Mouse (Mus musculus) hindbrain, embryonic 16.5 days (tissue): ENCODE results near the gene Ydjc. TPM values are rescaled to one million over a fixed set of nuclear protein-coding genes. Genes with fewer than 3 reads are reported as not detected.
"Not testable (repeated sequence)": the region's sequence is repeated elsewhere in the genome, so short reads cannot be mapped to it uniquely, and the experiment has no call there.

Source experiments
- ATAC-seq: fragments of 200-750 bp; cut with Nextera tagmentation; 2 replicates; pipeline ENCODE4 v1.8.0; 2017; ENCODE audit warnings: moderate TSS enrichment, moderate library complexity
- H3K27ac ChIP-seq: fragments of 300-500 bp; sonication (generic); 2 replicates; pipeline ENCODE4 v1.5.1; 2014; ENCODE audit warnings: low read depth, mild to moderate bottlenecking, control low read depth, low read length, moderate library complexity
- H3K27me3 ChIP-seq: fragments of 300-500 bp; sonication (generic); replicated peaks from 2 replicates; pipeline ENCODE4 v1.6.1; 2014; ENCODE audit warnings: low read length; ENCODE audit not compliant: control insufficient read depth, insufficient read depth
- H3K36me3 ChIP-seq: fragments of 300-500 bp; sonication (generic); 2 replicates; pipeline ENCODE4 v1.6.1; 2014; ENCODE audit warnings: mild to moderate bottlenecking, low read length, moderate library complexity, mixed read lengths; ENCODE audit not compliant: control insufficient read depth, insufficient read depth
- H3K4me1 ChIP-seq: fragments of 300-500 bp; sonication (generic); 2 replicates; pipeline ENCODE4 v1.6.1; 2014; ENCODE audit warnings: low read depth, low read length; ENCODE audit not compliant: control insufficient read depth, insufficient read depth
- H3K4me2 ChIP-seq: fragments of 300-500 bp; sonication (generic); 2 replicates; pipeline ENCODE4 v1.6.1; 2014; ENCODE audit warnings: mild to moderate bottlenecking, low read length, control low read depth, moderate library complexity
- H3K4me3 ChIP-seq: fragments of 300-500 bp; sonication (generic); 2 replicates; pipeline ENCODE4 v1.5.1; 2014; ENCODE audit warnings: mild to moderate bottlenecking, low read length, control low read depth, moderate library complexity
- H3K9ac ChIP-seq: fragments of 300-500 bp; sonication (generic); 2 replicates; pipeline ENCODE4 v1.6.1; 2014; ENCODE audit warnings: low read depth, mild to moderate bottlenecking, control low read depth, low read length, moderate library complexity
- H3K9me3 ChIP-seq: fragments of 300-500 bp; sonication (generic); 2 replicates; pipeline ENCODE4 v1.6.1; 2014; ENCODE audit warnings: mild to moderate bottlenecking, low read length, moderate library complexity; ENCODE audit not compliant: control insufficient read depth
- WGBS: fragments of 180-500 bp; shearing (Covaris S2); extraction: QIAGEN DNeasy Blood & Tissue Kit; methylation state at CpG from one replicate; pipeline ENCODE4 v1.1.7; 2014; 5-methylcytosine and 5-hydroxymethylcytosine counted together
- polyA plus RNA-seq: library from polyadenylated mRNA; unstranded; fragments of >200 nt; fragmentation: Nextera tagmentation; extraction: Ambion mirVana; gene quantifications from 2 replicates; pipeline ENCODE4 v1.2.1, GENCODE M21; 2015

The Ydjc gene
- polyA plus RNA-seq, 1 experiment from 2014 or later, result 56.7 TPM

- H3K4me1 ChIP-seq, result peaks cover 10% of the 10 kb centered on the region
- 10% methylated on average over 16 of the region's 16 CpGs for WGBS
- peaks cover 4% of the 10 kb centered on the region; the same call in 1 of the 2 replicates for H3K36me3 ChIP-seq
- no peak overlapping the region; the same call in 1 of the 2 replicates for H3K27ac ChIP-seq
- peak; percentile 19 for ATAC-seq
- no peaks in the 10 kb centered on the region for H3K27me3 ChIP-seq
- H3K4me2 ChIP-seq, result peak overlapping the region; percentile 60
- peak overlapping the region; percentile 73 for H3K4me3 ChIP-seq
- no peaks in the 10 kb centered on the region for H3K9me3 ChIP-seq
- peak overlapping the region; percentile 76 for H3K9ac ChIP-seq
Observed at GRCm38 (mm10) chr16:17148084-17148483, 3.7 kb downstream of the Ydjc start.

- Histone ChIP-seq H3K4me2 (no peak overlapping the region), H3K27me3 (no peaks in the 10 kb centered on the region), H3K27ac (no peak overlapping the region), H3K4me3 (no peak overlapping the region), H3K9ac (no peak overlapping the region), H3K4me1 (peaks cover 10% of the 10 kb centered on the region), H3K36me3 (peaks cover 4% of the 10 kb centered on the region; the same call in 1 of the 2 replicates), H3K9me3 (no peaks in the 10 kb centered on the region)
- WGBS, result 87% methylated on average over 7 of the region's 7 CpGs
- no peak for ATAC-seq
Observed at GRCm38 (mm10) chr16:17150520-17151258, 6.3 kb downstream of the Ydjc start.

- peaks cover 4% of the 10 kb centered on the region; the same call in 1 of the 2 replicates for H3K36me3 ChIP-seq
- H3K4me2 ChIP-seq, result no peak overlapping the region
- no peak overlapping the region for H3K9ac ChIP-seq
- WGBS, result 95% methylated on average over 4 of the region's 4 CpGs
- H3K4me1 ChIP-seq, result peaks cover 10% of the 10 kb centered on the region
- H3K27ac ChIP-seq, result peak overlapping the region; percentile 18; the same call in 1 of the 2 replicates
- no peak overlapping the region for H3K4me3 ChIP-seq
- H3K9me3 ChIP-seq, result no peaks in the 10 kb centered on the region
- no peak for ATAC-seq
- no peaks in the 10 kb centered on the region for H3K27me3 ChIP-seq
Observed at GRCm38 (mm10) chr16:17151874-17152273, 7.5 kb downstream of the Ydjc start.

GRCm38 (mm10) chr16:17154346-17154745, 9.9 kb downstream of the Ydjc start:
- Histone ChIP-seq H3K4me2 (no peak overlapping the region), H3K4me1 (no peaks in the 10 kb centered on the region), H3K9ac (no peak overlapping the region), H3K27me3 (no peaks in the 10 kb centered on the region), H3K4me3 (no peak overlapping the region), H3K36me3 (peaks cover 4% of the 10 kb centered on the region; the same call in 1 of the 2 replicates), H3K9me3 (no peaks in the 10 kb centered on the region), H3K27ac (no peak overlapping the region)
- ATAC-seq, result no peak
- 98% methylated on average over 2 of the region's 2 CpGs for WGBS

- WGBS, result 89% methylated on average over 1 of the region's 1 CpGs
- ATAC-seq, result not testable (repeated sequence)
Observed at GRCm38 (mm10) chr16:17165478-17165877, 21.1 kb downstream of the Ydjc start.

GRCm38 (mm10) chr16:17167179-17167578, 22.8 kb downstream of the Ydjc start:
- no peaks in the 10 kb centered on the region for H3K4me1 ChIP-seq
- no peak overlapping the region for H3K9ac ChIP-seq
- peaks cover 6% of the 10 kb centered on the region; the same call in 1 of the 2 replicates for H3K36me3 ChIP-seq
- H3K27ac ChIP-seq, result no peak overlapping the region
- H3K4me2 ChIP-seq, result no peak overlapping the region
- no peak for ATAC-seq
- H3K27me3 ChIP-seq, result no peaks in the 10 kb centered on the region
- H3K9me3 ChIP-seq, result no peaks in the 10 kb centered on the region
- H3K4me3 ChIP-seq, result no peak overlapping the region

More at GRCm38 (mm10) chr16:17165478-17165877, 21.1 kb downstream of the Ydjc start:
- not testable (repeated sequence) for H3K4me1 ChIP-seq, H3K27ac ChIP-seq, H3K36me3 ChIP-seq, H3K9ac ChIP-seq, H3K9me3 ChIP-seq, H3K27me3 ChIP-seq, H3K4me2 ChIP-seq, H3K4me3 ChIP-seq

GRCm38 (mm10) chr16:17168049-17168448, 23.6 kb downstream of the Ydjc start:
- H3K27ac ChIP-seq, result no peak overlapping the region
- H3K4me2 ChIP-seq, result no peak overlapping the region
- 90% methylated on average over 5 of the region's 5 CpGs for WGBS
- no peaks in the 10 kb centered on the region for H3K4me1 ChIP-seq
- ATAC-seq, result no peak
- H3K27me3 ChIP-seq, result no peaks in the 10 kb centered on the region
- peaks cover 11% of the 10 kb centered on the region; the same call in 1 of the 2 replicates for H3K36me3 ChIP-seq
- no peaks in the 10 kb centered on the region for H3K9me3 ChIP-seq
- no peak overlapping the region for H3K9ac ChIP-seq
- no peak overlapping the region for H3K4me3 ChIP-seq

- peaks cover 17% of the 10 kb centered on the region; the same call in 1 of the 2 replicates for H3K36me3 ChIP-seq
- 95% methylated on average over 2 of the region's 2 CpGs for WGBS
- H3K4me2 ChIP-seq, result no peak overlapping the region
Observed at GRCm38 (mm10) chr16:17175765-17176164, 31.3 kb downstream of the Ydjc start.

GRCm38 (mm10) chr16:17177623-17178170, 33.3 kb downstream of the Ydjc start:
- no peak for ATAC-seq
- no peak overlapping the region for H3K4me2 ChIP-seq
- H3K4me3 ChIP-seq, result no peak overlapping the region
- H3K36me3 ChIP-seq, result peaks cover 11% of the 10 kb centered on the region; the same call in 1 of the 2 replicates
- H3K27ac ChIP-seq, result no peak overlapping the region
- H3K9me3 ChIP-seq, result no peaks in the 10 kb centered on the region
- WGBS, result 92% methylated on average over 1 of the region's 1 CpGs
- H3K4me1 ChIP-seq, result no peaks in the 10 kb centered on the region
- H3K27me3 ChIP-seq, result no peaks in the 10 kb centered on the region
- H3K9ac ChIP-seq, result no peak overlapping the region

More at GRCm38 (mm10) chr16:17175765-17176164, 31.3 kb downstream of the Ydjc start:
- H3K27me3 ChIP-seq, result no peaks in the 10 kb centered on the region
- H3K27ac ChIP-seq, result no peak overlapping the region
- no peaks in the 10 kb centered on the region for H3K9me3 ChIP-seq
- H3K4me3 ChIP-seq, result no peak overlapping the region
- no peak for ATAC-seq
- no peaks in the 10 kb centered on the region for H3K4me1 ChIP-seq
- no peak overlapping the region for H3K9ac ChIP-seq
